Mouse (Mus musculus): ENCODE measurements around the gene Dnah6.

Gene Dnah6

DNA sequence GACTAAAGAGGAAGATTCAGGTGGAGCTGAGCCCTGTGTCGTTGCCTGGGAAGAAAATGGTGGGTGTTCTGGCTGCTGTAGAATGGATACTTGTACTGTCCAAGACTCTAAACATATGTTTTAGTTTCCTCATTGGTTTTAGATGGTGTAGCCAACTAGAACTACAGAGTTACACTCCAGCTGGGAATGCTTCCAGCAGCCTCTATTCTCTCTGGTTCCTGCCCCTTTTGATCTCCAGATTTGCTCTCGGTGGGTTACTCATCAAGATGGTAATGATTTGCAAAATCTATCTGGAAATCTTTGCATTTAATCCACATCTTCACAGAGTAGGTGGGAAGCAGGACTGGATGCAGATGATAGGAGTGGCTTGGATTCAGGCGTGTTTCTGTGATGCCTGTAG, 80.6 kb downstream of the Dnah6 start:
- no peak for DNase-seq

DNA sequence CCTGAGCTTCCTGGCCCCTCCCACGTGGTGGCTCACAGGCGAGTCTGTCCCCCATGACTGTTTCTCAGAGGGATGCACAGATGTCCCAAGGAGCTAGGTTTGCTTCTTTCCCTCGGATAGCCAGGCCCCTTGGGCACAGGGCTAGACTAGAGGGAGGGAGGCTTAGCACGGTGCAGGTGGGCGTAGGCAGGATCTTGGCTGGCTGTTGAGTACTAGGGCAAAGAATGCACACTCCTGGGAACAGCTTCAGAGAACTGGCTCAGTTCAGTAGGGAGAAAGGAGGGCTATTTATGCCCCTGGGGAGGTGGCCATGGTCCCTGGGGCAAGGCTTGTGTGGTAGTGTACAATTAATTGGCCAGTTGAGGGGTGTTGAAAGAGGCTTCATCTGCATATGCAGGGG, 88.7 kb downstream of the Dnah6 start:
- no peak for DNase-seq

DNA sequence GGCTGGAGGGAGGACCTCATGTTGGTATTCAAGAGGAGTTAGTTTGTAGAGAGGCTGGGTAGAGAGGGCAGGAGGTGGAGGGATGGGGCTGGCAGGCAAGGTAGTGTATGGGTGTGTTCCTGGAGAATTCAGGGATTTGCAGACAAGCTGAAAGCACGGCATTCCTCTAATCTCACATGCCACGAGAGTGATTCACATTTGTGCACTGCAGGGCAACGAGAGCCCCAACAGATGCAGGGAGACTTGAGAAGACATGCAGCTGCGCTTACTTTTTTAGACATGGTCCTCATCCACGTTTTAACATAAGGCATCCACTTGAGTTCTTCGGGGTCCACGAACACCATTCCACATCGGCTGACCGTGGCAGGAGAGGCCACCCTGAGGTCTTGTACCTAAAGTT, 93.9 kb downstream of the Dnah6 start:
- DNase-seq, result no peak

DNA sequence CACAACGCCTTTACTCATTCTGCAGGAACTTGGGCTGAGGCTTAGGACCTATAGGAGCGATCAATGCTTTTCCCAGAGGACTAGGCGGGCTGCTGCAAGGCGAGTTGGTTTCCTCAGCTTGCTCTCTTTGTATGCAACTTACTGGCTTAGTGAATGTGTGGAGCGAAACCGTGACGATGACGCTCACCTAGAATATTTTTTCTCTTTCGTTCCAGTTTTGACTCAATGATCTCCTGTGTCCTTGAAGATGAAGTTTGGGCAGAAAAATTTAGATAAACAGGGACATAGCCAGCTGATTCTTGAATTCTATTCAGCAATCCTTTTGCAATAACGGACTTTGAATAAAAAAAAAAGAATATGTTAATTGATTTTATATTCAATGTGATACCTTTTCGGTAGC, 101.1 kb downstream of the Dnah6 start:
- no peak for DNase-seq

DNA sequence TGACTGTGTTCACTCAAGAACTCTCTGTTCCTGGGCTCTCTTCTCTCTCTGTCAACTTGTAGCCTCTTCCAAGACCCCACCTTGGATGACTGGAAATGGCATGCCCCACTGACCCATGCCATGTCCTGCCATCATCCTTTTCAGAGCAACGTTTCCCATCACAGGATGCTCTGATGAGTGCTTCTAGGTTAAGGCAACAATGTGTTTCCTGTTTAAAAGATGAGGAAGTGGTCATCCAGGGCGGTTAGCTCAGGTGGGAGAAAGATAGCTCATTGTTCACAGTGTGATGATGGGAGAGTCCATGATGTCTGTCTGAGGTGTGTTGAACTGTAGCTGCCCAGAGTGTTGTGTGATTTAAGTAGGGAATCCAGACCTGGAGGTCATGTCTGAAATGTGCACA, 107.6 kb downstream of the Dnah6 start:
- no peak for DNase-seq

DNA sequence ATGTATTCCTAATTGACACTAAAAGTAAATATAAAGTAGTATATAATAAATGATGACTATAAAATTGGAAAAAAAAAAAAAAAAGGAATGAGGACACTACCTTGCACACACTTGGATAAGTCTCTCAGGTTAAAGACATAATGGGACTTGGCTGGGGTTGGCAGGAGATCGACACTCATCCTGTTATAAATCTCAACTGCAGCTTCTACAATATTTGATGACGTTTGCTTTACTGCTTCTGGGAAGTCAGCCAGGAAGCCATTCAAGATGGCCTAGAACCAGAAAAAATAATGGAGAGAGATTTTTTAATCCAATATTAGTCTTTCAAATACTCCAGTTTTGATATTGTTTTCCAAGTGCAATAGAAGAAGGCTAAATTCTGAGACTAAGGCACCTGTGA, 108.1 kb downstream of the Dnah6 start:
- no peak for DNase-seq

DNA sequence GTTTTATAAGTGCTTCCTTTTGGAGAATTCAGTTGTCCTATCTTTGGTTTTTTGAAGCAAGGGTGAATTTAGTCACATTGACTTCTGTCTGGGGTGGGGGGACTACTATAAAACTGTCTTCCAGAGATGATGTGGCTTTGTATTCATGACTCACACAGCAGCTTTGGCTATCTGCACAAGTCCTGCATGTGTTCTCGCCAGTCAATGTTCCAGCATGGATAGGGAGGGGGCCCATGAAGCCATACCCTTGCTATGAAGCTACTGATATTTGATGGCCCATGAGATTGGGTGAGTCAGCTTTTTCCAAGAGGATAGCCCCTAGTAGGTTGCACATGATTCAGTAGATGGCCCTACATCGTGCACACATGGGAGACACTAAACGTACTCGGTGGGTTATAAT, 128.3 kb downstream of the Dnah6 start:
- DNase-seq, result no peak

DNA sequence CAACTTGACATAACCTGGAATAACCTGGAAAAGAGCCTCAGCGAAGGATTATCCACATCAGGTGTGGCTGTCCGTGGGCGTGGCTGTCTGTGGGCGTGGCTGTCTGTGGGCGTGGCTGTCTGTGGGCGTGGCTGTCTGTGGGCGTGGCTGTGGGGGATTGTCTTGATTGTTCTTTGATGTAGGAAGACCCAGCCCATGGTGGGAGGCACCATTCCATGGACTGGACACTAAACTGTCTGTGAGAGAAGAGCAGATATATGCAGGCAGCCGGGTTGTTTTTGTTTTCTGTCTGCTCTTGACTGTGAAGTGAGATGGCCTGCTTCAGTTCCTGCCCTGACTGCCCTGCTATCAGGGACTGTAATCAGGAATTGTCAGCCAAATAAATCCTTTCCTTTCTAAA, 130.6 kb downstream of the Dnah6 start:
- no peak for DNase-seq

DNA sequence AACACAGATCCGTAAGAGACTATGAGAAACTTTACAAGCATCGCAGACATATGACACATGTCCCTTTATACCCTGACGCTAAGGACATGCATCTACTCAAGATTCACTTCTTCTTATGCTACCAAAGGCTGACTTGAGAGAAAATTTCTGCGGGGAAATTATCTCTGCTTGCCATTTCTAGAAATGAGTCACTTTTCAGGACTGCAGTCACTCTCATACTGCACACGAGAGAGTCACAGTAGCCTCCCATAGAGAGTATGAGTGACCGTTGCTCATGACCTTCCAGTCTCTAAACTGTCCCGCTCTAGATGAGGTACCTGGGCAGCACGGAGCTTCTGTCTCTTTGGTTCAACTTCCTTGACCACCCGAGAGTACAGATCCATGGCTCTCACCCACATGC, 138.9 kb downstream of the Dnah6 start:
- DNase-seq, result no peak

DNA sequence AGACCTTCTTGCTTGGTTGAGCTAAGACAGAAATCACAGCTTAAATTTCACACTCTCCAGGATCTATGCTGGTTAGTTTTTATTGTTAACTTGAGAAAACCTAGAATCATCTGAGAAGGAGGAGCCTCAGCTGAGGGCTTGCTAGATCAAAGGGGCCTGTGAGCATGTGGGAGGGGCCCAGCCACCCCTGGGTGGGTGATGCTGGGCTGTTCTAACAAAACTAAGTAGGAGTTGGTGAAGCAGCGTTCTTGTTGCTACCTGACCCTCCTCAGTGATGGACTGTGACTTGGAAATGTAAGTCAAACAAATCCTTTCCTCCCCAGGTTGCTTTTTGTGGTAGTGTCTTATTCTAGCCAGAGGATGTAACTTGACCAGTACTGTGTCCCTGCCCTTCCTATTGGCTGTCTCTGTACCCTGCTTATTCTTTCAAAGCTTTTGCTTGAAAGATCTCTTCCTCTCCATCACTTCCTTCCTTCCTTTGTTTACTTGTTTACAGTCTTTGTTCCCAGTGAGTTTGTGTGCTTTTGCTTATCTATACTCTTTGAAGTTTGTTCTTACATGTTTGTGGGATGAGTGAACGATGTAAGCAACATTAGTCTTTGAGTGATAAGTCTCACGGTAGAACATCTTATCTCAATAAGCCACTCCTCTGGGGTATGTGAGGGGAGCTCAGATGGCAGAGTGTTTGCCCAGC, 149.2 kb downstream of the Dnah6 start:
- DNase-seq, result no peak

DNA sequence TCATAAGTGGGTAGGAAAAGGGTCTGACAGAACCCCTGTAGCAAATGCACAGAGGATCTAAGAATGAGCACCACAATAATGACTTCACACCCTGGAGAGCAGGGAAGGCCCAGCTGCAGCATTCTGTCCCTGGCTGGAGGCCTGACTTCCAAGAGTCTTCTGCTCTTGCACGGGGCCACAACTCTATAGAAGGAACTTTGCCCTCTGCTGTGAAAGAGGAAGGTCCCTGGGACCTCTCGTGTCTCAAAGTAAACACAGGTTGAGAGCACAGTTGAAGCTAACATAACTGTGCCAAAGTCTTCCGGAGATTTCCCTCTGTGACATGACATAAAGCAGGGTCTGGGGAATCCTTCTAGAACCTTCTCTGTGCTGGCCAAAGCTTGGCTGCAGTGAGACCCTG, 150.2 kb downstream of the Dnah6 start:
- no peak for DNase-seq

DNA sequence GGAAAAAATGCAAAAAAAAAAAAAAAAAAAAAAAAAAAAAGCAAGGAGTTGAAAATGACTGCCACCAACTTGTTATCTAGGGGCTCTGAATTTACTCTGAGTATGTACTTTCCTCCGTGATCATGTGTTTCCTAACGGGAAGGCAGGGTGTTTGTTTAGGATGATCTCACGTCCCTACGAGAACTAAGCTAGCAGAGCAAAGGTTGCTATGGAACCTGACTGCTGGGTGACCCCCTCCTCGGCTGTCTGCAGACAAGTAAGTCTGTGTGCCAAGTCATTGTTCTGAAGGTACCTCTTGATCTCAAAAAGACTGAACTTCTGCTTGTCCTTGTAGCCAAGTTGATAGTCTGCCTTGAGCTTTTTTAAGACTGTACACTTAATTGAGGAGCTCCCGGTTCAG, 150.8 kb downstream of the Dnah6 start:
- no peak for DNase-seq

DNA sequence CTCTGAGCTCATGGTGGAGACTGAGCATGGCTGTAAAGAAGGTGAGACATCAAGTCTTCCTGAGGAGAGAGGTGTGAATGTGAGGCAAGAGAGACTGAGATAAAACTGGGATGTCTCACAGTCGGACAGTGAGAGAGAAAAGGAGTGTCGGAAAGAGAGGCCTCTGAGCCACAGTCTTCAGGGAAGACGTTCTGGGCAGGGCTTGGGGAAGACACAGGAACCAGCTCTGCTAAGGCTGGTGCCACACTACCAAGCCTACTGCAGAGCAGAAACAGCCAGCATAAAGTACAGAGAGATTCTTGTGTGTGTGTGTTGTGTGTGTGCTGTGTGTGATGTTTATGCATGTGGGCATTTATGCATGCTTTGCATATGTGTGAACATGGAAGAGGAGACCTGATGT, 156.9 kb downstream of the Dnah6 start:
- DNase-seq, result no peak

DNA sequence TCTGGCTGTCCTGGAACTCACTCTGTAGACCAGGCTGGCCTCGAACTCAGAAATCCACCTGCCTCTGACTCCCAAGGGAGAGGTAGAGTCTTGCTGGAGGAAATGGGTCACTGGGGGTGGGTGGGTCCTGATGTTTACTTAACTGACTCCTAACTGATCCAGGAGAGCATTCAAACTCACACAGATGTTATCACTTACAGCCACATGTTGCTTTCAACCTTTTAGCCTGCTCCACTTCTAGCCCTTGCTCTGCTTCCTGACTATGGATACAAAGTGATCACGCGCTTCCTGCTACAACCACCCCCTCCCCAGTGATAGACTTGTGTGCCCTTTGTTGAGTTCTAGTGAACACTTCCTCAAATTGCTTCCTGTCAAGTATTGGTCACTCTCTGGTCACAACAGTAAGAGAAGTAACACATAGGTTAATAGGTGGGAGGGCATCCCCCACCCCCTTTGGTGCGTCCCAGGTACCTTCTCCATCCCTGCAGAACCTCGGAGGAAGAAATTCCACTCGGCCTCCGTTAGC, 161.8 kb downstream of the Dnah6 start:
- DNase-seq, result no peak

DNA sequence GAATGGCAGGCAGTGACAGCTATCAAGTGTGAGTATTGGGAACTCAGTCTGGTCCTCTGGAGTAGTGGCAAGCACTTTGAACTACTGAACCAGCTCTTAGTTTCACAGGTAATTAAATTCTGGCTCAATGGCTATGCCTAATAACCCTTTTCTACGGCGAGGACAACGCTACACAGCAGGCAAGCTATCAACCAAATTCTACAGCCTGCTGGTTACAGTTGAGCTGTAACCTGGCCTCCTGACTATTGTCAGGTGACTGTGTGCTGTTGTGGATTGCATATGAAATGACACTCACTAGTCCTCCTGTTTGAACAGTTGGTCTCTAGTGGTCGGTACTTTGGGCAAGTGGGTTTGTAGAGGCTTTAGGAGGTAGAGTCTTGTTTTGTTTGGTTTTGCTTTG, 162.3 kb downstream of the Dnah6 start:
- no peak for DNase-seq

DNA sequence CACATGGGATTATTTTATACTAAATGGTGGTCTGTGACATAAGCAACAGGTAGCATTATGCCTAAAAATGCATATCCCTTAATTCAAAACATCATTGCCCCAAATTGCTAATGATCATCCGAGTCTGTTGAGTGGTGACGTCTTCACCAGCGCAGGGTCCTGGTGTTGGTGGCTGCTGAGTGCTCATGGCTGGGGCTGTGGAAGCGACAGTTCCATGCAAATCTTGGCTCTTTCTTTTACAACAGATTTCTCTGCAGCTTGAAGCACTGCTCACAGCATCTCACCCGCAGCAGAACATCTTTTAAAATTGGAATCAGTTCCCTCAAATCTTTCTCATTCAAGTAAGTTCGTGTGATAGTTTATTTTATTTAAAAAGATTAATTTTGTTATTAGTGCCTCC, 166.1 kb downstream of the Dnah6 start:
- DNase-seq, result no peak

DNA sequence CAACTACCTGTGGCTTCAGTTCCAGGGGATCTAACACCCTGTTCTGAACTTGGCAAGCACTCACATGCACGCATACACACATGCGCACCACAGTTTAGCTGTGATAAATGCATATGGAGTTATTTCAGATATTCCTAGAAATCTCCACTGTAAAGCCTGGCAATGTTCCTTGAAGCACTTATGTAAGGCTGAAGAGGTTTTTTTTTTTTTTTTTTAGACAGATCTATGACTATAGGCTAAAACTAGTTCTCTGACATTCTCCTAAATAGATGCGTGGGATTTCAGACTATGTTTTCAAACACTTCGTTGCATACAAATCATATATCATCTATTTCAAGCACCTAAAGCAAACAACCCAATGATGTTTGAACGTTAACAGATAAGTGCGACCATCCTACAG, 166.6 kb downstream of the Dnah6 start:
- no peak for DNase-seq

DNA sequence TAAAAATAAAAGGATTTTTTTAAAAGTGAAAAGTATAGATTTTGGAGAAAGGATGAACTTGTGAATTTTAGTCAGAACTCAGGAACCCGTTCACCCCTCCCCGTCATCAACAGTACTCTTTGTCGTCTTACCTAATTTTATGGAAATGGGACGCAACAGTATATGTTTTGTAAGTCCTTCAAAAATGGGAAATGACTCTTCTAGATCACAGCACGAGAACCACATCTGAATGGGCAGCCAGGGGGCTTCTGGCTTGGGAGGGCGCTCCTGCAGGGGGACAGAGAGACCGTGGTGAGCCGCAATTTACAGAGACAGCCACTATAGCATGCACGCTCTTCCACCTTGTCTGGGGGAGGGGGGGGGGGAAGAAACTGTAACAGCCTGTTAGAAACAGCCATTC, 167.9 kb downstream of the Dnah6 start:
- DNase-seq, result no peak

DNA sequence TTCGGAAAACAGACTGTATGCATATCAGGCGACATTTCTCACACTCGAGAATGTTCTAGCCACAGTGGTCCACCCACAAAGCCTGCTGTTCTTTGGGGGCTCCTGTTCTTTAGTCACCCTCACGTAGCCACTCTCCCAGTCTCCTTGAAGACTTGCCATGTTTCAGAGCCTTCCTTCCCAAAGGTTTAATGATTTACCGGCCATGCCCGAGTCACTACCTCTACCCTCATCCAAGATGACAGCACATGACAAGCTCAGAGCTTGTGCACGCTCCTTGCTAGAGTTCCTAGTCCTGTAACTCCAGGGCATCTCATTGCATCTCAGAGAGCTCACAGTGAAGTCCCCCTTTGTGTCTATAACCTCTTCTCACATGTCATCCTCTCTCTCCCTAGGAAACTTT, 174.2 kb downstream of the Dnah6 start:
- DNase-seq, result no peak

DNA sequence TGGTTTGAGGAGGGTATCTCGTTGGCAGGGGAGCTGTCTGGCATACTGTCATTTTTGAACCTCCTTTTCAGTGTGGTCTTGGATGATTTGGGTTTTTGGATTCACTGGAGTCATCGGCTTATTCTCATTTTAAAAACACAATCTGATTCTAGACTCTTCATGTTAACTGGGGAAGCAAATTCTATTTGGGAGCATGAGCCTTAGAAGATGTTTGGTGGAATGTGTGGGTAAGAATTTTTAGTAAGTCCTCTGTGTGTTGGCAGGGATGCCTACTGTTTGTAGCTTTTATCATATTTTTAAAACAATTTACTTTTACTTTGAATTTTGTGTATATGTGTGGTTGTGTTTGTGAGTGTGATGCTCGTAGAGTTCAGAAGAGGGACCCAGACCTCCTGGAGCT, 175.5 kb downstream of the Dnah6 start:
- DNase-seq, result no peak

DNA sequence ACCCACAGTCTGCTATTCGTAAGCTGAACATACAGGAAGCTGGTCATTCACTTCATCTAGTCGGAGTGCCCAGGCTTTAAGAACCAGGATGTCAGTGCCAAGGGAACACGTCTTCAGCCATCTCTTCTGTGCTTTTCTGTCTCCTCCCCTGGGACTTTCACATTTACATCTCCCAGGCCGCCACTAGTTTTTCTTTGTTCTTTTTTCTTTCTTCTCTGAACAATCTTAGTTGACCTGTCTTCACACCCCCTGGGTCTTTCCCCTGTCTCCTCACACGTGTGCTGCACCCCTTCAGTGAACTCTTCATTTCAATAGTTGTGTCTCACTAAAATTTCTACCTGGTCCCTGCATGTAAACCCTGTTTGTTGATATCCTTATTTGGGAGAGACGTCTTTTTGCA, 179.2 kb downstream of the Dnah6 start:
- no peak for DNase-seq

DNA sequence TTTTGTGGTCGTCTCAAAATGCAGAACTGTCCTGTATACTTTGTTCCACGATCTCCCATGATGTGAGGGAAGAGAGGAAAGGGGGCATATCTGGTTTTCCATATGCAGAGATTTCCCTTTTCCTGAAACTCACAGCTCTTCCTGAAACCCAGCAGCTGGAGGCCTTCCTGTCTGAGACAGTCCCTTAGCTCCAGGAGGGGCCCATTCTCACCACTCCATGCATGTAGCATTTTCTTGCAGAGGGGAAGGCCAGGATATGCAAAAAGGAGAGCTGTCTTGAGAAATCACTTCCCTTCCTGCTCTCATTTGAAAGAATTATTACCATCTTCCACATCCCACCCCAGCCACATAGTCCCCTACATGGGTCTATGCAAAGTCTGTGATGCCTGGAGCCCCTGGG, 183.2 kb downstream of the Dnah6 start:
- DNase-seq, result no peak

DNA sequence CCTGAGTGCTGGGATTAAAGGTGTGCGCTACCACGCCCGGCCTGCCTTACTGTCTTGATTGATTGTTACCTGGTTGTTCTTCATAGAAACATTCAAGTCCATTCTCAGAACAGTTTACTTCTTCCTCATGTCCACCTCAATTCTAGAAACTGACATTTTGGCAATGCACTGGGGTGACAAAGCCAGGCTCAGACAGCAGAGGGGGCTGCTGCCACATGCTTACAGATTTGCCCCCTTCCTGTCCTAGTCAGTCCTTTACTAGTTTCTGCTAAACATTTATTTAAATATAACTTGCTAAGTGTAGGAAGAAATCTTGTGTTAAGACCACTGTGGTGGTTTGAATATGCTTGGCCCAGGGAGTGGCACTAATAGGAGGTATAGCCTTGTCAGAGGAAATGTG, 192.6 kb downstream of the Dnah6 start:
- DNase-seq, result no peak

DNA sequence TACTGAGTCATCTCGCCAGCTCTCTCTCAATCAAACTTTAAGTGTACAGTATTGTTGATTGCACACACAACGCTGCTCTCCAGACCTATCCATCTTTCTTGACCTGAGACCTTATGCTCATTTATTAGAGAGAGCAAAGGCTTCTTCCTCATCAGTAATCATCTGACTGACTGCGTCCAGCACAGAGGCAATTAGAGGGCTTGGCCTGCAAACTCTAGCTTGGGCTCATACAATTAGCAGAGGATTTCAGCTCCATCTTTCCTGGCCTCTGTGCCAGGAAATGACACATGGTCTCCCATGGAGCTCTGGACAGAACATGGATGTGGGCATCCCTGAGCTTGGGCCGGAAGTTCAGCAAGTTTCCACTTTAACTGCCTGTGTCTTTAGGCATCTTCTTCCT, 193.6 kb downstream of the Dnah6 start:
- DNase-seq, result no peak

DNA sequence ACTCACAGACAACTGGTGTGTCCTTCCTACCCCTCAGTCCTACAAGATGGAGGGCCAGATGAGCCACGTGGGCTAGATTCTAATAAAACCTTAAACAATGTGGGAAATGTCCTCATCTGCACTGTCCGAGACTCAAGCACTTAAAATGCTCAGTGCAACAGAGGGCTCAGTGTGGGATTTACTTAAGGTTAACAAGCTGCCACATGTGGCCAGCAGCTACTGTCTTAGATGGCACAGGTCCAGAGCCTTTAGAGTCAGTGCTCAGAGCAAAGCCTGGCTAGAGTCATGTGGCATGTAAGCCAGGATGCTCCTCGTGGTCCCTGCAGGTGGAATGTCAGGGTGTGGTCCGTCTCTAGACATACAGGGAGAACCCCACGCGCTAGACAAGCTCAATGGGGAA, 194.6 kb downstream of the Dnah6 start:
- DNase-seq, result no peak

DNA sequence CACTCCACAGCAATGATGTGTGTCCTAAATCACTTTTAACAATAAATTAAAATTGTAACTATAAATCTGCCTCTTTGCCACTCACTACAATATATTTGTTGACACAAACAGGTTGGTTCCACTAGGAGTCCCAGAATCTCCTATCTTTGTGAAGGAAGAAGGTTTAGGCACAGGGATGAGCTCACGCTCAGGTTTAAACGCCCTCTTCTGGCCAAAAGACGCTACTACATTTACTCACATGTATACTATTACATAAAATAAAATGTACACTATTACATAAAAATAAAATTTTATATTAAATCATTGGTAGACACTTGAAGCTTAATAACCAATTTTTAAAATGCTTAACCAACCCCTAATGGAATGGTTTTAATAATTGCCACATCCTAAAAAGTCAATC, 201.4 kb downstream of the Dnah6 start:
- DNase-seq, result no peak
